Mouse (Mus musculus): Measurements from ENCODE around the gene Slc22a3.

DNA sequence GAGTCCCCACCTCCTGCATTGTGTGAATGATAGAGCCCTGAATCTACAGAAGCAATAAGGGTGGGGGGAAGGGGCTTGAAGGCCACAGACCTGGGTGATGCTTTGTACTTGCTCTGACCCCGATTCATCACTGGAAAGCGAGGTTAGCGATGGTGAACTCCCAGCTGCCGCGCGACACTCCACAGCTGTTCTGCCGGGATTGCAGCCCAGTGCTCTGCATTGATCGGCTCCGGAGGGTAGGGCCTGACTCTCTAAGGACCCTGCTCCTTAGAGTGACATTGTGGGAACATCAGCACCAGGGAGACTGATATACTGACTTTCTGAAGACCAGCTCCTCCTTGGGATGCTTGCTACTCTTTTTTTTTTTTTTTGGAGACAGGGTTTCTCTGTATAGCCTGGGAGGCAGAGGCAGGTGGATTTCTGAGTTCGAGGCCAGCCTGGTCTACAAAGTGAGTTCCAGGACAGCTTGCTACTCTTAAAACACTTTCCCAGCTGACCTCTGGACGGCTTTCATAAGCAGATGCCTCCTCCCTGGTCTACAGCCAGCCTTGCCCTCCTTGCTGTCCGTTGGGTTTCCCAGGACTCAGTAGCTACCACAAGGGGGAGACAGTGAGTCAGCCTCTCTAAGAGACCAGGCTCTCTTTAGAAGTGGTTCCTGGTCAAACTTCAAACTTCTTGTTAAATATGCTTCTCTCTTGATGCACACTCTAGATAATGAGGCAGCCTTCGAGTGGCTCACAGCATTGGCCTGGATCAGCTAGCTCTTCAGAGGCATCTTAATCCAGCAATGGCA, 27.0 kb upstream of the Slc22a3 start:
- TF ChIP-seq CTCF (IDR thresholded peaks at IDR 0.05; ENCODE audit: low read depth): peak; percentile 92
- no peak for TF ChIP-seq EP300 (optimal IDR thresholded peaks at IDR 0.05)

Measured in stomach, postnatal 0 days (tissue).